Mouse (Mus musculus) MEL (cell line): ENCODE results near the gene Gm26938. TPM values are rescaled to one million over a fixed set of nuclear protein-coding genes. Genes with fewer than 3 reads are reported as not detected.

Source experiments
- DNase-seq: peaks from one replicate; pipeline ENCODE4 v3.0.0; 2011; ENCODE audit warnings: low read depth, low spot score
- H3K27ac ChIP-seq: 2 replicates; pipeline ENCODE4 v1.5.1; 2012; ENCODE audit warnings: low read depth, mild to moderate bottlenecking, control low read depth, low read length, moderate library complexity; ENCODE audit not compliant: control insufficient read depth
- H3K27me3 ChIP-seq, 2 experiments: fragments of 150-350 bp in 1 of 2; sonication (generic) in 1 of 2; 2 replicates each; pipeline ENCODE4 v1.6.1; 2012; ENCODE audit warnings: low read length in 2 of 2, mild to moderate bottlenecking in 2 of 2, improper control_type of control experiment in 1 of 2, moderate library complexity in 1 of 2; ENCODE audit not compliant: insufficient read depth in 2 of 2, control insufficient read depth in 1 of 2
- H3K36me3 ChIP-seq, 2 experiments: 2 replicates each; pipeline ENCODE4 v1.6.1; 2012 to 2014; ENCODE audit warnings: low read length in 2 of 2, improper control_type of control experiment in 1 of 2, inconsistent platforms in 1 of 2, mild to moderate bottlenecking in 1 of 2; ENCODE audit not compliant: insufficient read depth in 2 of 2, control insufficient read depth in 1 of 2
- H3K4me1 ChIP-seq, 2 experiments: fragments of 150-350 bp in 1 of 2; sonication (generic) in 1 of 2; 2 replicates each; pipeline ENCODE4 v1.6.1; 2012; ENCODE audit warnings: low read length in 2 of 2, improper control_type of control experiment in 1 of 2, mild to moderate bottlenecking in 1 of 2; ENCODE audit not compliant: insufficient read depth in 2 of 2, control insufficient read depth in 1 of 2
- H3K4me3 ChIP-seq, 2 experiments: fragments of 150-350 bp in 1 of 2; sonication (generic) in 1 of 2; 2 replicates each; pipeline ENCODE4 v1.5.1; 2012; ENCODE audit warnings: low read depth in 2 of 2, low read length in 2 of 2, mild to moderate bottlenecking in 2 of 2, moderate library complexity in 2 of 2, control low read depth in 1 of 2, improper control_type of control experiment in 1 of 2; ENCODE audit not compliant: control insufficient read depth in 1 of 2, insufficient read depth in 1 of 2
- H3K79me2 ChIP-seq: 2 replicates; pipeline ENCODE4 v1.6.1; 2012; ENCODE audit warnings: mild to moderate bottlenecking, low read length, moderate library complexity; ENCODE audit not compliant: control insufficient read depth, poor library complexity, insufficient read depth
- H3K9ac ChIP-seq: 2 replicates; pipeline ENCODE4 v1.6.1; 2012; ENCODE audit warnings: low read depth, mild to moderate bottlenecking, control low read depth, low read length, moderate library complexity; ENCODE audit not compliant: control insufficient read depth, poor library complexity, severe bottlenecking
- H3K9me3 ChIP-seq: fragments of 150-350 bp; sonication (generic); replicated peaks from 2 replicates; pipeline ENCODE4 v1.6.1; 2012; ENCODE audit warnings: mild to moderate bottlenecking, low read length, improper control_type of control experiment, moderate library complexity; ENCODE audit not compliant: insufficient read depth
- CHD1 ChIP-seq: IDR thresholded peaks from 2 replicates; pipeline ENCODE4 v1.6.1; 2012; ENCODE audit warnings: low read depth, mild to moderate bottlenecking, inconsistent platforms, low read length, improper control_type of control experiment
- CTCF ChIP-seq, 3 experiments: IDR thresholded peaks in 2 of 3; conservative IDR thresholded peaks in 1 of 3; 2 replicates each; pipeline ENCODE4 v1.5.1; 2011 to 2012; ENCODE audit warnings: low read length in 3 of 3, low read depth in 2 of 3, mild to moderate bottlenecking in 2 of 3, improper control_type of control experiment in 1 of 3, inconsistent platforms in 1 of 3, mixed read lengths in 1 of 3, moderate library complexity in 1 of 3; ENCODE audit not compliant: control insufficient read depth in 1 of 3, insufficient read depth in 1 of 3, poor library complexity in 1 of 3, severe bottlenecking in 1 of 3
- ELF1 ChIP-seq: IDR thresholded peaks from 2 replicates; pipeline ENCODE4 v1.6.1; 2014; ENCODE audit warnings: low read depth, mild to moderate bottlenecking, inconsistent platforms, low read length, improper control_type of control experiment, moderate library complexity
- ETS1 ChIP-seq: IDR thresholded peaks from 2 replicates; pipeline ENCODE4 v1.6.1; 2012; ENCODE audit warnings: low read depth, mild to moderate bottlenecking, inconsistent platforms, low read length, improper control_type of control experiment, moderate library complexity
- GATA1 ChIP-seq: IDR thresholded peaks from 2 replicates; pipeline ENCODE4 v1.6.1; 2011; ENCODE audit warnings: low read depth, low read length, improper control_type of control experiment
- HCFC1 ChIP-seq: IDR thresholded peaks from 2 replicates; pipeline ENCODE4 v1.6.1; 2012; ENCODE audit warnings: low read depth, mild to moderate bottlenecking, inconsistent platforms, low read length, improper control_type of control experiment, moderate library complexity
- JUND ChIP-seq: IDR thresholded peaks from 2 replicates; pipeline ENCODE4 v1.6.1; 2011; ENCODE audit warnings: low read depth, mild to moderate bottlenecking, improper control_type of control experiment, low read length
- MAFK ChIP-seq: IDR thresholded peaks from 2 replicates; pipeline ENCODE4 v1.6.1; 2011; ENCODE audit warnings: low read depth, mild to moderate bottlenecking, low read length, improper control_type of control experiment, borderline replicate concordance
- MEF2A ChIP-seq: IDR thresholded peaks from 2 replicates; pipeline ENCODE4 v1.6.1; 2014; ENCODE audit warnings: low read depth, mild to moderate bottlenecking, inconsistent platforms, low read length, improper control_type of control experiment; ENCODE audit not compliant: poor library complexity, insufficient replicate concordance, severe bottlenecking; ENCODE audit errors: extremely low read depth
- MXI1 ChIP-seq: IDR thresholded peaks from 2 replicates; pipeline ENCODE4 v1.6.1; 2011; ENCODE audit warnings: mild to moderate bottlenecking, low read depth, low read length, improper control_type of control experiment
- MYB ChIP-seq: IDR thresholded peaks from 2 replicates; pipeline ENCODE4 v1.6.1; 2011; ENCODE audit warnings: mild to moderate bottlenecking, low read depth, low read length, improper control_type of control experiment
- MYC ChIP-seq: IDR thresholded peaks from 2 replicates; pipeline ENCODE4 v1.6.1; 2011; ENCODE audit warnings: low read depth, mild to moderate bottlenecking, low read length, improper control_type of control experiment, moderate library complexity
- NELFE ChIP-seq: IDR thresholded peaks from 2 replicates; pipeline ENCODE4 v1.6.1; 2011; ENCODE audit warnings: low read depth, low read length, improper control_type of control experiment
- POLR2A ChIP-seq, 2 experiments: IDR thresholded peaks; 2 replicates each; pipeline ENCODE4 v1.6.1; 2011 to 2012; ENCODE audit warnings: low read length in 2 of 2, mild to moderate bottlenecking in 2 of 2, control low read depth in 1 of 2, improper control_type of control experiment in 1 of 2, low read depth in 1 of 2, moderate library complexity in 1 of 2; ENCODE audit not compliant: control insufficient read depth in 1 of 2, insufficient read depth in 1 of 2, poor library complexity in 1 of 2
- POLR2AphosphoS5 ChIP-seq: IDR thresholded peaks from 2 replicates; pipeline ENCODE4 v1.6.1; 2012; ENCODE audit warnings: low read depth, borderline replicate concordance, mild to moderate bottlenecking, inconsistent platforms, low read length, moderate library complexity, mixed read lengths
- RAD21 ChIP-seq: IDR thresholded peaks from 2 replicates; pipeline ENCODE4 v1.6.1; 2011; ENCODE audit warnings: mild to moderate bottlenecking, low read depth, low read length, improper control_type of control experiment
- SIN3A ChIP-seq: IDR thresholded peaks from 2 replicates; pipeline ENCODE4 v1.6.1; 2012; ENCODE audit warnings: low read length, improper control_type of control experiment, inconsistent platforms
- TAL1 ChIP-seq: IDR thresholded peaks from 2 replicates; pipeline ENCODE4 v1.6.1; 2012; ENCODE audit warnings: mild to moderate bottlenecking, inconsistent platforms, low read length, moderate library complexity, mixed read lengths
- TCF12 ChIP-seq: IDR thresholded peaks from 2 replicates; pipeline ENCODE4 v1.6.1; 2014; ENCODE audit warnings: low read depth, mild to moderate bottlenecking, inconsistent platforms, low read length, improper control_type of control experiment, moderate library complexity
- UBTF ChIP-seq: IDR thresholded peaks from 2 replicates; pipeline ENCODE4 v1.6.1; 2012; ENCODE audit warnings: low read depth, mild to moderate bottlenecking, inconsistent platforms, low read length, improper control_type of control experiment, moderate library complexity, borderline replicate concordance; ENCODE audit not compliant: insufficient read depth
- USF1 ChIP-seq: IDR thresholded peaks from 2 replicates; pipeline ENCODE4 v1.6.1; 2014; ENCODE audit warnings: low read depth, mild to moderate bottlenecking, inconsistent platforms, low read length, improper control_type of control experiment, moderate library complexity
- USF2 ChIP-seq, 2 experiments: IDR thresholded peaks; 2 replicates each; pipeline ENCODE4 v1.6.1; 2011 to 2012; ENCODE audit warnings: improper control_type of control experiment in 2 of 2, low read length in 2 of 2, borderline replicate concordance in 1 of 2, inconsistent platforms in 1 of 2, low read depth in 1 of 2, mild to moderate bottlenecking in 1 of 2; ENCODE audit not compliant: insufficient read depth in 1 of 2
- ZKSCAN1 ChIP-seq: IDR thresholded peaks from 2 replicates; pipeline ENCODE4 v1.6.1; 2012; ENCODE audit warnings: low read depth, mild to moderate bottlenecking, inconsistent platforms, low read length, improper control_type of control experiment, moderate library complexity
- ZMIZ1 ChIP-seq: IDR thresholded peaks from 2 replicates; pipeline ENCODE4 v1.6.1; 2012; ENCODE audit warnings: low read depth, mild to moderate bottlenecking, inconsistent platforms, low read length, improper control_type of control experiment, moderate library complexity
- ZNF384 ChIP-seq: IDR thresholded peaks from 2 replicates; pipeline ENCODE4 v1.6.1; 2012; ENCODE audit warnings: low read depth, mild to moderate bottlenecking, inconsistent platforms, low read length, improper control_type of control experiment
- polyA plus RNA-seq, 2 experiments: library from polyadenylated mRNA; stranded (reverse) in 1 of 2; unstranded in 1 of 2; fragments of >175 nt in 1 of 2; fragments of >200 nt in 1 of 2; gene quantifications; 2 replicates each; pipeline versions ENCODE4 v1.2.1 to v1.2.4; 2012; ENCODE audit warnings: low replicate concordance in 2 of 2, low read depth in 1 of 2; ENCODE audit not compliant: insufficient read length in 2 of 2, insufficient read depth in 1 of 2, missing spikeins in 1 of 2
- total RNA-seq: library from RNA; depleted of rRNA; stranded (reverse); fragments of 300-350 nt; gene quantifications from 2 replicates; pipeline ENCODE4 v1.2.3, GENCODE M21; 2012

Gm26938 gene
- total and polyA plus RNA-seq, 3 experiments, result 0.11 TPM; not detected in 2

- TF ChIP-seq GATA1 (no peak), POLR2A (IDR thresholded peaks at IDR 0.05; ENCODE audit: control insufficient read depth in 1 of 2, insufficient read depth in 1 of 2, low read depth in 1 of 2, low read length in 2 of 2, poor library complexity in 1 of 2) (no peak), SIN3A (no peak), JUND (no peak), POLR2AphosphoS5 (no peak), ZMIZ1 (no peak), USF2 (IDR thresholded peaks at IDR 0.05; ENCODE audit: borderline replicate concordance in 1 of 2, insufficient read depth in 1 of 2, low read depth in 1 of 2, low read length in 2 of 2) (no peak), ZKSCAN1 (no peak), MAFK (no peak), ZNF384 (peak; percentile 40; the same call in 1 of the 2 replicates), TCF12 (no peak), MYC (no peak)
Measured at GRCm38 (mm10) chr5:139838476-139838892, 12.3 kb upstream of the Gm26938 start (continued).

GRCm38 (mm10) chr5:139835706-139836105 lies 9.5 kb upstream of the Gm26938 start:
- Histone ChIP-seq H3K4me3 (no peak overlapping the region), H3K36me3 (peaks cover 0 to 12% of the 10 kb centered on the region in 2 experiments; a peak in 2 of 4 replicates), H3K4me1 (peaks cover 0 to 14% of the 10 kb centered on the region in 2 experiments; a peak in 2 of 4 replicates), H3K27me3 (no peaks in the 10 kb centered on the region), H3K9me3 (no peaks in the 10 kb centered on the region), H3K79me2 (no peaks in the 10 kb centered on the region), H3K27ac (no peak overlapping the region), H3K9ac (no peak overlapping the region)
- no peak for DNase-seq
- TF ChIP-seq ZKSCAN1 (no peak), MYC (no peak), USF1 (no peak), CTCF (IDR thresholded peaks at IDR 0.05 in 2 of 3, conservative IDR thresholded peaks at IDR 0.05 in 1 of 3; ENCODE audit: control insufficient read depth in 1 of 3, insufficient read depth in 1 of 3, low read depth in 2 of 3, low read length in 3 of 3, poor library complexity in 1 of 3, severe bottlenecking in 1 of 3) (no peak)

- Histone ChIP-seq H3K79me2 (no peaks in the 10 kb centered on the region), H3K4me3 (peak overlapping the region; percentile 51 to 91), H3K4me1 (peaks cover 3 to 31% of the 10 kb centered on the region in 2 experiments; a peak in 3 of 4 replicates), H3K27me3 (no peaks in the 10 kb centered on the region), H3K9ac (peak overlapping the region; percentile 74), H3K27ac (peak overlapping the region; percentile 87), H3K36me3 (peaks cover 0 to 23% of the 10 kb centered on the region in 2 experiments; a peak in 2 of 4 replicates), H3K9me3 (no peaks in the 10 kb centered on the region)
- peak; percentile 93 for DNase-seq
- TF ChIP-seq ZNF384 (no peak), GATA1 (peak; percentile 91), TAL1 (peak; percentile 21; the same call in 1 of the 2 replicates), POLR2A (IDR thresholded peaks at IDR 0.05; ENCODE audit: control insufficient read depth in 1 of 2, insufficient read depth in 1 of 2, low read depth in 1 of 2, low read length in 2 of 2, poor library complexity in 1 of 2) (peak; percentile 44 to 62; a peak in 2 of 4 replicates), MXI1 (peak; percentile 85), USF2 (IDR thresholded peaks at IDR 0.05; ENCODE audit: borderline replicate concordance in 1 of 2, insufficient read depth in 1 of 2, low read depth in 1 of 2, low read length in 2 of 2) (no peak), MYB (no peak), NELFE (0 out of 2 replicates have a peak, but pooled peaks have one; percentile 29), UBTF (no peak), HCFC1 (peak; percentile 49; the same call in 1 of the 2 replicates), SIN3A (peak; percentile 81), MYC (peak; percentile 85), RAD21 (no peak), USF1 (no peak), POLR2AphosphoS5 (no peak), CHD1 (no peak), TCF12 (0 out of 2 replicates have a peak, but pooled peaks have one; percentile 24), MEF2A (no peak), MAFK (no peak), ETS1 (peak; percentile 73; the same call in 1 of the 2 replicates), ZMIZ1 (no peak), ELF1 (peak; percentile 75)
Measured at GRCm38 (mm10) chr5:139832125-139832524, 5.9 kb upstream of the Gm26938 start.
